In genomic region chr6:136463491-136463890, GRCm38 (mm10) we compare ENCODE assay signal across 10 mouse cellular contexts. TPM values are rescaled to one million over a fixed set of nuclear protein-coding genes. Genes with fewer than 3 reads are reported as not detected.
DNase-seq lines count a peak whose midpoint lies in the region; ATAC-seq and TF ChIP-seq lines count a peak whose summit lies in the region.
"Had no signal": no experiment of that assay in that cellular context is flagged by ENCODE, and none has a peak within 500 bp of the region (broad histone marks: within the 10 kb centered on the region; RNA-seq: fewer than 3 reads in every experiment).

No protein-coding gene starts in this region.

- H3K9ac ChIP-seq in hindbrain, embryonic 14.5 days = no peak overlapping the region

- no peak overlapping the region for H3K4me3 ChIP-seq in hindbrain, embryonic 10.5 days
- no peak overlapping the region for H3K4me3 ChIP-seq in hindbrain, embryonic 14.5 days (replicated peaks; ENCODE audit: low read length)
- H3K4me3 ChIP-seq in bone marrow macrophage, adult 2 months (ENCODE audit: insufficient read depth, low read length) = peak overlapping the region; percentile 2; the same call in 1 of the 2 replicates

- 71% methylated on average over 9 of the region's 9 CpGs for WGBS in hindbrain, embryonic 10.5 days
- 76% methylated on average over 9 of the region's 9 CpGs for WGBS in hindbrain, embryonic 14.5 days

- no peak for ATAC-seq in hindbrain, embryonic 14.5 days (ENCODE audit: low FRiP score)
- 0 out of 2 replicates have a peak, but pooled peaks have one; percentile 25 for ATAC-seq in monocyte, adult 5-6 weeks (replicated peaks; ENCODE audit: insufficient number of reproducible peaks, low FRiP score, low TSS enrichment, poor library complexity, severe bottlenecking)

- H3K4me2 ChIP-seq in hindbrain, embryonic 14.5 days (replicated peaks) = no peak overlapping the region

- peaks cover 5% of the 10 kb centered on the region; the same call in 1 of the 2 replicates for H3K9me3 ChIP-seq in hindbrain, embryonic 10.5 days
- H3K9me3 ChIP-seq in hindbrain, embryonic 14.5 days (ENCODE audit: control insufficient read depth, low read length) = no peaks in the 10 kb centered on the region

- no peak for DNase-seq in hindbrain, embryonic 10.5 days (ENCODE audit: low spot score)
- DNase-seq in hindbrain, embryonic 14.5 days (ENCODE audit: low spot score) = no peak
- DNase-seq in CD4-positive, CD25-positive, alpha-beta regulatory T cell, adult 2 months (ENCODE audit: low read depth, low spot score) = peak; percentile 83
- DNase-seq in c-Kit-positive CD71-positive TER-119-positive erythroid progenitor cells, embryonic 14.5 days (ENCODE audit: low spot score) = no peak
- no peak for DNase-seq in kidney, postnatal 25 days
- DNase-seq in cerebellum, postnatal 25 days = no peak
- DNase-seq: cerebellum, adult 8-10 months; retina, postnatal 1 day had no signal

- peaks cover 12% of the 10 kb centered on the region for H3K4me1 ChIP-seq in hindbrain, embryonic 10.5 days (replicated peaks)
- peaks cover 6% of the 10 kb centered on the region for H3K4me1 ChIP-seq in hindbrain, embryonic 14.5 days (replicated peaks; ENCODE audit: control insufficient read depth, insufficient read depth, low read length)
- H3K4me1 ChIP-seq in bone marrow macrophage, adult 2 months (ENCODE audit: control insufficient read depth, insufficient read depth, low read length) = peaks cover 18% of the 10 kb centered on the region

- H3K36me3 ChIP-seq in hindbrain, embryonic 10.5 days = no peaks in the 10 kb centered on the region
- no peaks in the 10 kb centered on the region for H3K36me3 ChIP-seq in hindbrain, embryonic 14.5 days (replicated peaks; ENCODE audit: control insufficient read depth, insufficient read depth)

- no peaks in the 10 kb centered on the region for H3K27me3 ChIP-seq in hindbrain, embryonic 10.5 days (ENCODE audit: insufficient read depth, poor library complexity, severe bottlenecking)
- H3K27me3 ChIP-seq in hindbrain, embryonic 14.5 days (ENCODE audit: control insufficient read depth, insufficient read depth, low read length) = no peaks in the 10 kb centered on the region

- H3K27ac ChIP-seq in hindbrain, embryonic 10.5 days = peak overlapping the region; percentile 4; the same call in 1 of the 2 replicates
- no peak overlapping the region for H3K27ac ChIP-seq in hindbrain, embryonic 14.5 days
- peak overlapping the region; percentile 43 for H3K27ac ChIP-seq in bone marrow macrophage, adult 2 months (ENCODE audit: insufficient read depth, low read depth, low read length)

- TF ChIP-seq POLR2A in bone marrow macrophage, adult 2 months (IDR thresholded peaks at IDR 0.05; ENCODE audit: borderline replicate concordance, low read depth, low read length) = no peak

- TF ChIP-seq CTCF in bone marrow macrophage, adult 2 months (IDR thresholded peaks at IDR 0.05; ENCODE audit: low read depth, low read length) = no peak

RNA-seq across cellular contexts. Expression of gene Atf7ip, which starts 42.5 kb away (rescaled TPM):
- 41.8 and 47.2 TPM in 2 replicates for polyA plus RNA-seq in hindbrain, embryonic 10.5 days (2016; fragmentation: Nextera tagmentation; extraction: Ambion mirVana)
- 42.8 and 49.7 TPM in 2 replicates for polyA plus RNA-seq in hindbrain, embryonic 14.5 days (2014; fragmentation: Nextera tagmentation; extraction: Ambion mirVana)
- 34.7 and 37.2 TPM in 2 replicates for polyA plus RNA-seq in bone marrow macrophage, adult 2 months (2012; ENCODE audit: insufficient read depth, insufficient read length, missing spikeins)
- total RNA-seq in monocyte, adult 5-6 weeks (2017) = 53.5 to 127 TPM (median 61.9 TPM) in 3 replicates

RNA-seq across cellular contexts. Expression of gene E330021D16Rik, which starts 48.1 kb away (rescaled TPM):
- not detected in 2 replicates for polyA plus RNA-seq in hindbrain, embryonic 10.5 days (2016; fragmentation: Nextera tagmentation; extraction: Ambion mirVana)
- not detected in 2 replicates for polyA plus RNA-seq in hindbrain, embryonic 14.5 days (2014; fragmentation: Nextera tagmentation; extraction: Ambion mirVana)
- not detected in 2 replicates for polyA plus RNA-seq in bone marrow macrophage, adult 2 months (2012; ENCODE audit: insufficient read depth, insufficient read length, missing spikeins)
- 0.75 TPM in 1 of 3 replicates, not detected in the others for total RNA-seq in monocyte, adult 5-6 weeks (2017)
